Mouse (Mus musculus): ENCODE data around the gene Wbp2. TPM values are rescaled to one million over a fixed set of nuclear protein-coding genes. Genes with fewer than 3 reads are reported as not detected.

Gene Wbp2
- polyA plus RNA-seq, 1 experiment from 2014 or later = 135 TPM

GRCm38 (mm10) chr11:116059691-116060025 lies 27.1 kb downstream of the Wbp2 start:
- no peak overlapping the region for H3K9ac ChIP-seq (ENCODE audit: low read depth, low read length)
- H3K9me3 ChIP-seq (ENCODE audit: control insufficient read depth, low read length) = no peaks in the 10 kb centered on the region
- peaks cover 43% of the 10 kb centered on the region for H3K36me3 ChIP-seq (ENCODE audit: control insufficient read depth, insufficient read depth, low read length)
- peaks cover 5% of the 10 kb centered on the region; the same call in 1 of the 2 replicates for H3K4me1 ChIP-seq (ENCODE audit: control insufficient read depth, insufficient read depth, low read length)
- H3K4me2 ChIP-seq (ENCODE audit: low read depth, low read length) = no peak overlapping the region
- H3K27ac ChIP-seq (ENCODE audit: low read length) = no peak overlapping the region
- 92% methylated on average over 11 of the region's 11 CpGs for WGBS
- no peaks in the 10 kb centered on the region for H3K27me3 ChIP-seq (replicated peaks; ENCODE audit: control insufficient read depth, insufficient read depth, low read length)
- H3K4me3 ChIP-seq (ENCODE audit: low read length) = no peak overlapping the region
- no peak for ATAC-seq

GRCm38 (mm10) chr11:116058868-116059690 lies 27.7 kb downstream of the Wbp2 start:
- Histone ChIP-seq H3K4me3 (ENCODE audit: low read length) (no peak overlapping the region), H3K4me1 (ENCODE audit: control insufficient read depth, insufficient read depth, low read length) (peaks cover 5% of the 10 kb centered on the region; the same call in 1 of the 2 replicates), H3K27ac (ENCODE audit: low read length) (no peak overlapping the region), H3K9me3 (ENCODE audit: control insufficient read depth, low read length) (no peaks in the 10 kb centered on the region), H3K4me2 (ENCODE audit: low read depth, low read length) (no peak overlapping the region), H3K9ac (ENCODE audit: low read depth, low read length) (no peak overlapping the region), H3K27me3 (replicated peaks; ENCODE audit: control insufficient read depth, insufficient read depth, low read length) (no peaks in the 10 kb centered on the region), H3K36me3 (ENCODE audit: control insufficient read depth, insufficient read depth, low read length) (peaks cover 48% of the 10 kb centered on the region)
- no peak for ATAC-seq
- 89% methylated on average over 17 of the region's 17 CpGs for WGBS

- H3K9me3 ChIP-seq (ENCODE audit: control insufficient read depth, low read length) = no peaks in the 10 kb centered on the region
- ATAC-seq = no peak
- H3K9ac ChIP-seq (ENCODE audit: low read depth, low read length) = no peak overlapping the region
- H3K4me2 ChIP-seq (ENCODE audit: low read depth, low read length) = no peak overlapping the region
- 72% methylated on average over 12 of the region's 12 CpGs for WGBS
- H3K27me3 ChIP-seq (replicated peaks; ENCODE audit: control insufficient read depth, insufficient read depth, low read length) = no peaks in the 10 kb centered on the region
- H3K36me3 ChIP-seq (ENCODE audit: control insufficient read depth, insufficient read depth, low read length) = peaks cover 55% of the 10 kb centered on the region
- peaks cover 5% of the 10 kb centered on the region; the same call in 1 of the 2 replicates for H3K4me1 ChIP-seq (ENCODE audit: control insufficient read depth, insufficient read depth, low read length)
- H3K27ac ChIP-seq (ENCODE audit: low read length) = no peak overlapping the region
- no peak overlapping the region for H3K4me3 ChIP-seq (ENCODE audit: low read length)
These were observed 28.7 kb downstream of the Wbp2 start for GRCm38 (mm10) chr11:116058022-116058614.

- H3K4me3 ChIP-seq (ENCODE audit: low read length) = no peak overlapping the region
- no peaks in the 10 kb centered on the region for H3K9me3 ChIP-seq (ENCODE audit: control insufficient read depth, low read length)
- no peak overlapping the region for H3K27ac ChIP-seq (ENCODE audit: low read length)
- H3K36me3 ChIP-seq (ENCODE audit: control insufficient read depth, insufficient read depth, low read length) = peaks cover 55% of the 10 kb centered on the region
- peaks cover 5% of the 10 kb centered on the region; the same call in 1 of the 2 replicates for H3K4me1 ChIP-seq (ENCODE audit: control insufficient read depth, insufficient read depth, low read length)
- no peaks in the 10 kb centered on the region for H3K27me3 ChIP-seq (replicated peaks; ENCODE audit: control insufficient read depth, insufficient read depth, low read length)
- ATAC-seq = no peak
- H3K9ac ChIP-seq (ENCODE audit: low read depth, low read length) = no peak overlapping the region
- 82% methylated on average over 4 of the region's 4 CpGs for WGBS
- no peak overlapping the region for H3K4me2 ChIP-seq (ENCODE audit: low read depth, low read length)
These were observed 29.4 kb downstream of the Wbp2 start for GRCm38 (mm10) chr11:116057237-116057881.

GRCm38 (mm10) chr11:116055873-116056272 lies 30.9 kb downstream of the Wbp2 start:
- no peak for ATAC-seq
- Histone ChIP-seq H3K9me3 (ENCODE audit: control insufficient read depth, low read length) (no peaks in the 10 kb centered on the region), H3K4me1 (ENCODE audit: control insufficient read depth, insufficient read depth, low read length) (peaks cover 5% of the 10 kb centered on the region; the same call in 1 of the 2 replicates), H3K4me3 (ENCODE audit: low read length) (no peak overlapping the region), H3K36me3 (ENCODE audit: control insufficient read depth, insufficient read depth, low read length) (peaks cover 57% of the 10 kb centered on the region), H3K9ac (ENCODE audit: low read depth, low read length) (no peak overlapping the region), H3K4me2 (ENCODE audit: low read depth, low read length) (no peak overlapping the region), H3K27ac (ENCODE audit: low read length) (no peak overlapping the region), H3K27me3 (replicated peaks; ENCODE audit: control insufficient read depth, insufficient read depth, low read length) (no peaks in the 10 kb centered on the region)
- 92% methylated on average over 11 of the region's 11 CpGs for WGBS

- no peaks in the 10 kb centered on the region for H3K27me3 ChIP-seq (replicated peaks; ENCODE audit: control insufficient read depth, insufficient read depth, low read length)
- no peak overlapping the region for H3K4me2 ChIP-seq (ENCODE audit: low read depth, low read length)
- H3K4me1 ChIP-seq (ENCODE audit: control insufficient read depth, insufficient read depth, low read length) = no peaks in the 10 kb centered on the region
- H3K4me3 ChIP-seq (ENCODE audit: low read length) = no peak overlapping the region
- H3K27ac ChIP-seq (ENCODE audit: low read length) = no peak overlapping the region
- no peak overlapping the region for H3K9ac ChIP-seq (ENCODE audit: low read depth, low read length)
- ATAC-seq = no peak
- no peaks in the 10 kb centered on the region for H3K9me3 ChIP-seq (ENCODE audit: control insufficient read depth, low read length)
- WGBS = 91% methylated on average over 9 of the region's 9 CpGs
- peaks cover 66% of the 10 kb centered on the region for H3K36me3 ChIP-seq (ENCODE audit: control insufficient read depth, insufficient read depth, low read length)
These were observed 33.1 kb downstream of the Wbp2 start for GRCm38 (mm10) chr11:116053510-116054229.

GRCm38 (mm10) chr11:116050196-116050595 lies 36.6 kb downstream of the Wbp2 start:
- no peak for ATAC-seq
- no peak overlapping the region for H3K4me2 ChIP-seq (ENCODE audit: low read depth, low read length)
- 84% methylated on average over 4 of the region's 4 CpGs for WGBS
- H3K36me3 ChIP-seq (ENCODE audit: control insufficient read depth, insufficient read depth, low read length) = peaks cover 55% of the 10 kb centered on the region
- H3K4me1 ChIP-seq (ENCODE audit: control insufficient read depth, insufficient read depth, low read length) = no peaks in the 10 kb centered on the region
- H3K27ac ChIP-seq (ENCODE audit: low read length) = no peak overlapping the region
- H3K27me3 ChIP-seq (replicated peaks; ENCODE audit: control insufficient read depth, insufficient read depth, low read length) = no peaks in the 10 kb centered on the region
- H3K9me3 ChIP-seq (ENCODE audit: control insufficient read depth, low read length) = no peaks in the 10 kb centered on the region
- H3K4me3 ChIP-seq (ENCODE audit: low read length) = no peak overlapping the region
- H3K9ac ChIP-seq (ENCODE audit: low read depth, low read length) = no peak overlapping the region

- no peak overlapping the region for H3K4me2 ChIP-seq (ENCODE audit: low read depth, low read length)
- WGBS = 79% methylated on average over 2 of the region's 2 CpGs
- no peaks in the 10 kb centered on the region for H3K4me1 ChIP-seq (ENCODE audit: control insufficient read depth, insufficient read depth, low read length)
- H3K9me3 ChIP-seq (ENCODE audit: control insufficient read depth, low read length) = no peaks in the 10 kb centered on the region
- H3K4me3 ChIP-seq (ENCODE audit: low read length) = no peak overlapping the region
- peaks cover 50% of the 10 kb centered on the region for H3K36me3 ChIP-seq (ENCODE audit: control insufficient read depth, insufficient read depth, low read length)
- no peak overlapping the region for H3K27ac ChIP-seq (ENCODE audit: low read length)
- no peaks in the 10 kb centered on the region for H3K27me3 ChIP-seq (replicated peaks; ENCODE audit: control insufficient read depth, insufficient read depth, low read length)
- H3K9ac ChIP-seq (ENCODE audit: low read depth, low read length) = no peak overlapping the region
- ATAC-seq = no peak
These were observed 37.2 kb downstream of the Wbp2 start for GRCm38 (mm10) chr11:116049610-116050009.

GRCm38 (mm10) chr11:116045173-116045572 lies 41.6 kb downstream of the Wbp2 start:
- H3K27me3 ChIP-seq (replicated peaks; ENCODE audit: control insufficient read depth, insufficient read depth, low read length) = no peaks in the 10 kb centered on the region
- no peak overlapping the region for H3K4me2 ChIP-seq (ENCODE audit: low read depth, low read length)
- H3K4me1 ChIP-seq (ENCODE audit: control insufficient read depth, insufficient read depth, low read length) = no peaks in the 10 kb centered on the region
- peaks cover 30% of the 10 kb centered on the region for H3K36me3 ChIP-seq (ENCODE audit: control insufficient read depth, insufficient read depth, low read length)
- no peaks in the 10 kb centered on the region for H3K9me3 ChIP-seq (ENCODE audit: control insufficient read depth, low read length)
- no peak overlapping the region for H3K27ac ChIP-seq (ENCODE audit: low read length)
- no peak for ATAC-seq
- no peak overlapping the region for H3K4me3 ChIP-seq (ENCODE audit: low read length)
- 95% methylated on average over 6 of the region's 6 CpGs for WGBS
- no peak overlapping the region for H3K9ac ChIP-seq (ENCODE audit: low read depth, low read length)

Data from intestine, embryonic 16.5 days (tissue).